9 mouse cellular contexts compared by ENCODE assay signal in the genomic region with DNA sequence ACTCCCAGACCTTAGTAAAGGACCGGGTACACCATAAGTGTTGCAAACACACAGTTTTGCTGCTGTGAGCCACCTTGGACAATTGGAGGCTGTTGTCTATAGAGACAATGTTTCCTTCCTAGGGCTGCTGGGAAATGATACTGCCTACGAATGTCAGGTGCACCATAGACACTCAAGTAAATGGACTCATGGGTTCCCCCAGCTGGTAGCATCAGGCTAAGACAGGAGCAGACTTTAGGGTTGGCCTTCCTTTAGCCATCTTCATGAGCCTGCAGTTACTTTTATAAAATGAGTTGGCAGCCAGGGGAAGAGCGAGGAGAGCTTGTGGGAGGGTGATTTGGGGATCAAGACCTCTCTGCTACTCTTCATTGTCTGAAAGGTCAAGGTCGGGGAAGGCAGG. TPM values are rescaled to one million over a fixed set of nuclear protein-coding genes. Genes with fewer than 3 reads are reported as not detected.
DNase-seq lines count a peak whose midpoint lies in the region; ATAC-seq and TF ChIP-seq lines count a peak whose summit lies in the region.
"Had no signal": no experiment of that assay in that cellular context is flagged by ENCODE, and none has a peak within 500 bp of the region (broad histone marks: within the 10 kb centered on the region; RNA-seq: fewer than 3 reads in every experiment).

No protein-coding gene starts in this region.

- H3K4me3 ChIP-seq in heart, postnatal 0 days (ENCODE audit: low read depth, low read length): no peak overlapping the region
- H3K4me3 ChIP-seq in MEL (ENCODE audit: control insufficient read depth in 1 of 2, insufficient read depth in 1 of 2, low read depth in 2 of 2, low read length in 2 of 2): no peak overlapping the region
- no peak overlapping the region for H3K4me3 ChIP-seq in hindbrain, embryonic 11.5 days (ENCODE audit: low read depth, low read length)
- H3K4me3 ChIP-seq: liver, embryonic 13.5 days had no signal

- no peak for ATAC-seq in heart, postnatal 0 days (ENCODE audit: insufficient read depth, low read depth)
- no peak for ATAC-seq in hindbrain, embryonic 11.5 days (ENCODE audit: low FRiP score)

- no peaks in the 10 kb centered on the region for H3K9me3 ChIP-seq in heart, postnatal 0 days (replicated peaks; ENCODE audit: control insufficient read depth, low read length)
- no peaks in the 10 kb centered on the region for H3K9me3 ChIP-seq in MEL (replicated peaks; ENCODE audit: insufficient read depth, low read length)
- H3K9me3 ChIP-seq in hindbrain, embryonic 11.5 days (ENCODE audit: control insufficient read depth, low read length): no peaks in the 10 kb centered on the region
- H3K9me3 ChIP-seq: liver, embryonic 13.5 days had no signal

- peak; percentile 53 for TF ChIP-seq CTCF in heart, postnatal 0 days (IDR thresholded peaks at IDR 0.05; ENCODE audit: low read depth)
- peak; percentile 14 to 41 (median 29); a peak in 5 of 6 replicates for TF ChIP-seq CTCF in MEL (IDR thresholded peaks at IDR 0.05 in 2 of 3, conservative IDR thresholded peaks at IDR 0.05 in 1 of 3; ENCODE audit: control insufficient read depth in 1 of 3, insufficient read depth in 1 of 3, low read depth in 2 of 3, low read length in 3 of 3, poor library complexity in 1 of 3, severe bottlenecking in 1 of 3)

- H3K27me3 ChIP-seq in heart, postnatal 0 days (ENCODE audit: control insufficient read depth, insufficient read depth, low read length): no peaks in the 10 kb centered on the region
- no peaks in the 10 kb centered on the region for H3K27me3 ChIP-seq in MEL (ENCODE audit: control insufficient read depth in 1 of 2, insufficient read depth in 2 of 2, low read length in 2 of 2)
- no peaks in the 10 kb centered on the region for H3K27me3 ChIP-seq in hindbrain, embryonic 11.5 days (ENCODE audit: control insufficient read depth, insufficient read depth, low read length)
- H3K27me3 ChIP-seq: liver, embryonic 13.5 days had no signal

- no peak overlapping the region for H3K4me2 ChIP-seq in heart, postnatal 0 days (ENCODE audit: low read depth, low read length)
- H3K4me2 ChIP-seq in hindbrain, embryonic 11.5 days (replicated peaks; ENCODE audit: low read depth, low read length): no peak overlapping the region
- H3K4me2 ChIP-seq: liver, embryonic 13.5 days had no signal

- H3K4me1 ChIP-seq in heart, postnatal 0 days (ENCODE audit: control insufficient read depth, insufficient read depth): peaks cover 11% of the 10 kb centered on the region
- no peaks in the 10 kb centered on the region for H3K4me1 ChIP-seq in MEL (ENCODE audit: control insufficient read depth in 1 of 2, insufficient read depth in 2 of 2, low read length in 2 of 2)
- H3K4me1 ChIP-seq in hindbrain, embryonic 11.5 days (replicated peaks; ENCODE audit: control insufficient read depth, insufficient read depth, low read length): 0 out of 2 replicates have a peak, but pooled peaks cover 3% of the 10 kb centered on the region
- H3K4me1 ChIP-seq: liver, embryonic 13.5 days had no signal

- TF ChIP-seq POLR2A in MEL (IDR thresholded peaks at IDR 0.05; ENCODE audit: control insufficient read depth in 1 of 2, insufficient read depth in 1 of 2, low read depth in 1 of 2, low read length in 2 of 2, poor library complexity in 1 of 2): no peak

- no peak for TF ChIP-seq EP300 in heart, postnatal 0 days (IDR thresholded peaks at IDR 0.05; ENCODE audit: low read depth)
- TF ChIP-seq EP300 in MEL (IDR thresholded peaks at IDR 0.05; ENCODE audit: low read depth in 1 of 2, low read length in 2 of 2): no peak

- no peak for DNase-seq in heart, postnatal 0 days (ENCODE audit: low spot score)
- DNase-seq in heart, adult 9 months (ENCODE audit: low spot score in 2 of 2): no peak
- DNase-seq in 416B (ENCODE audit: low read depth) (peak; percentile 43), MEL (ENCODE audit: low read depth, low spot score) (no peak)
- peak; percentile 22 for DNase-seq in lung, postnatal 14 days
- DNase-seq in gastrocnemius, postnatal 25 days: no peak
- no peak for DNase-seq in hindbrain, embryonic 11.5 days (ENCODE audit: low spot score)
- DNase-seq in urinary bladder, postnatal 36 days (ENCODE audit: low spot score in 2 of 2): no peak
- DNase-seq: liver, embryonic 13.5 days had no signal

- no peaks in the 10 kb centered on the region for H3K79me2 ChIP-seq in MEL (ENCODE audit: control insufficient read depth, insufficient read depth, low read length, poor library complexity)

- 68% methylated on average over 4 of the region's 4 CpGs for WGBS in heart, postnatal 0 days
- WGBS in hindbrain, embryonic 11.5 days: 83% methylated on average over 4 of the region's 4 CpGs

- no peak overlapping the region for H3K27ac ChIP-seq in heart, postnatal 0 days (ENCODE audit: low read depth)
- H3K27ac ChIP-seq in MEL (ENCODE audit: control insufficient read depth, low read depth, low read length): no peak overlapping the region
- no peak overlapping the region for H3K27ac ChIP-seq in hindbrain, embryonic 11.5 days (ENCODE audit: low read depth, low read length)
- H3K27ac ChIP-seq: liver, embryonic 13.5 days had no signal

- no peaks in the 10 kb centered on the region for H3K36me3 ChIP-seq in heart, postnatal 0 days (replicated peaks; ENCODE audit: control insufficient read depth, insufficient read depth, low read length)
- H3K36me3 ChIP-seq in MEL (ENCODE audit: control insufficient read depth in 1 of 2, insufficient read depth in 2 of 2, low read length in 2 of 2): no peaks in the 10 kb centered on the region
- no peaks in the 10 kb centered on the region for H3K36me3 ChIP-seq in hindbrain, embryonic 11.5 days (ENCODE audit: control insufficient read depth, insufficient read depth, low read length)
- H3K36me3 ChIP-seq: liver, embryonic 13.5 days had no signal

- TF ChIP-seq RAD21 in MEL (IDR thresholded peaks at IDR 0.05; ENCODE audit: low read depth, low read length): peak; percentile 10

- H3K9ac ChIP-seq in heart, postnatal 0 days (replicated peaks; ENCODE audit: low read depth, low read length): no peak overlapping the region
- no peak overlapping the region for H3K9ac ChIP-seq in MEL (ENCODE audit: control insufficient read depth, low read depth, low read length, poor library complexity, severe bottlenecking)
- H3K9ac ChIP-seq in hindbrain, embryonic 11.5 days (ENCODE audit: low read depth, low read length): no peak overlapping the region
- H3K9ac ChIP-seq: liver, embryonic 13.5 days had no signal

TF ChIP-seq in MEL, 35 proteins besides CTCF, POLR2A, EP300 and RAD21:
- TF ChIP-seq MAZ (IDR thresholded peaks at IDR 0.05; ENCODE audit: low read depth, low read length) (no peak), SMC3 (IDR thresholded peaks at IDR 0.05; ENCODE audit: low read depth, low read length) (peak; percentile 51)
TF ChIP-seq in MEL: peak in this region for 1.

RNA-seq across cellular contexts. Expression of a gene that starts 52.2 kb away (rescaled TPM):
- total RNA-seq in heart, postnatal 0 days (2014; rRNA removed; ENCODE audit: low replicate concordance): 0.31 and 0.70 TPM in 2 replicates
- polyA plus RNA-seq in heart, postnatal 0 days (2015; fragmentation: Nextera tagmentation; extraction: Ambion mirVana): 0.22 and 0.31 TPM in 2 replicates
- total RNA-seq in MEL (2012; rRNA removed): 0.07 TPM in 1 of 2 replicates, not detected in the other
- not detected for polyA plus RNA-seq in MEL (2012; ENCODE audit: insufficient read depth in 1 of 2, insufficient read length in 2 of 2, low read depth in 1 of 2, low replicate concordance in 2 of 2, missing spikeins in 1 of 2)
- total RNA-seq in gastrocnemius, postnatal 25 days (2021): 1 to 10 TPM; 2.6 to 4.2 TPM
- 2.8 and 4.3 TPM in 2 replicates for polyA plus RNA-seq in hindbrain, embryonic 11.5 days (2014; fragmentation: Nextera tagmentation; extraction: Ambion mirVana)

Comparison
In these comparisons a context has a peak if more than half of its experiments do, and no peak if none do; other contexts are left out.
1. DNase-seq: peak in 416B (single experiment) and lung, postnatal 14 days (single experiment); none in heart, postnatal 0 days (single experiment), heart, adult 9 months (0 of 2), MEL (single experiment), gastrocnemius, postnatal 25 days (single experiment), hindbrain, embryonic 11.5 days (single experiment) and urinary bladder, postnatal 36 days (0 of 2).